Mouse (Mus musculus): ENCODE results near the gene Lbx1.

DNA sequence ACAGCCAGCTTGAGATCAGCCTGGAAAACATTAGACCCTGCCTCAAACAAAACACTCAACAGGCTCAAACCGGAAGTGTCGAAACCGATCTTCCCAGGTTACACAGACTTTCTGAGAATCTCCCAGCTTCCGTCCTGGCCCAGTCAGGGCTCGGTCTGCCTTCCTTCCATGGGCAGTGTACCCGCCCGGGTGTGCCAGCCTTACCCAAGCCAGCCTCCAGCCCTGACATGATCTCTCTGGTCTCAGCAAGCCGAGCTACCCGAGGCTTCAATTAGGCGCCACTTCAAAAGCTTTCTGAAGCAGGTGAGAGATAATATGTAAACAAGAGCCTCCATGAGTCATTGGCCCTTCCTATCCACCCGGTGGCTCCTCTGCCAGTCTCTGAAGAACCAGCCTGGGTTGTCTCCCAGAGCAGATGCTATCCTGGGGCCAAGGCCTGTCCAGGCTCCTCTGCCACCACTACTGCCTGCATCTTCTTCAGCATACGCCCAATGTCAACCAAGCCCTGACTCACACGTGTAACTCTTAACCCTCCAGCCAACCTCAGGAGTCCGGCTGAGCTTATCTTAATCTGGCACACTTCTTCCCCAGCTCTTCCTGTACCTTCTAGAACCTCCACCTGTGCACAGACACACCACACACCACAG is 25.7 kb downstream of the Lbx1 start:
- no peak for TF ChIP-seq CTCF (IDR thresholded peaks at IDR 0.05; ENCODE audit: extremely low read depth, insufficient read depth, insufficient read length, insufficient replicate concordance)
- no peak for TF ChIP-seq POLR2A (IDR thresholded peaks at IDR 0.05; ENCODE audit: low read depth, low read length)
